Mouse (Mus musculus) heart, adult 11 months (tissue): ENCODE measurements around the gene Zfp598.
"Not testable (repeated sequence)": the region's sequence is repeated elsewhere in the genome, so short reads cannot be mapped to it uniquely, and the experiment has no call there.

Experiments
- DNase-seq: peaks from one replicate; pipeline ENCODE4 v3.0.0; 2022

Gene Zfp598

DNA sequence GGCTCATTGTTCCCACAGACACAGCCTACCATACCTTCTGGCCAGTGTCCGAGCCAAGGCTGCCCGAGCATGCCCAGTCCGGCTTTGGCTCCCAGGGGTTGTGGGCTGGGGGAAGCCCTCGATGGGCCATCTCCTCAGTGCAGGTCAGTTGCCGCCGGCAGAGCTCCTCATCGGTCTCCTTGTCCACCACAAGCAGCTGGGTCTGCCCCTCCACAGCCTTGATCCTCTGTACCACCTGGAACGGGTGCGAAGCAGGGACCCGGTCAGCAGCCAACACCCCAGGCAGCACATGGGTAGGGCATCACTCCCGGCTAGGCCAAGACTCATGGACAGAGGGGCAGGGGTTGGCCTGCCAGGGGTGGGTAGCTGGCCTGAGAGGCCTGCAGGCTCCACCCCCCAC, 22.0 kb upstream of the Zfp598 start:
- peak; percentile 97 for DNase-seq

DNA sequence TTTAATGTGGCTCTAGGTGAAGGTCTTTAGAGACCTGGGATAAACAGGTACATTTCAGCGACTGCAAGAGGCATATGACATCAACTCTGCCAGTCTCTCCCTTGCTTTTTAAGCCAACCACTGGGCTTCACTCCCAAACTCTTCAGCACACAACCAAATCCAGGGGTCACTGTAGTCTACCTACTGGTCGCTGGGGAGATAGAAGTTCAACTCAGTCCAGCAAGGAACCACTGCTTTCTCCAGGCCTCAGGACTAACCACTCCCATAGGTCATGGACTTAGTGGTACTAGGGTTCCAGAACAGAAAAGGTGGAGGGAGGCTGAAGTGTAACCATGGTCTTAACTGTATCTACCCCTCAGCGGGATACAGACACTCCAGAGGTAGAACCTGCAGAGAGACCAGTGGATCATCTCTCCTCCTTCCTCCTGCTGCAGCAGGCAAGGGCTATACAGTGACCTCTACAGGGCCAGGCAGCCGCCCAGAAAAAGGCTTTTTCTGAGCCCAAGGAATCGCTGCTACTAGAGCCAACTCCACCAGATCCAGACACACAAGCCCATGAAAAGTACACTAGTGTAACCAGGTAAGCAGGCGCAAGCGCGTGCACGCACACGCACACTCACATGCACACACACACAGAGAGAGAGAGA, 20.6 kb upstream of the Zfp598 start:
- DNase-seq: peak; percentile 92

DNA sequence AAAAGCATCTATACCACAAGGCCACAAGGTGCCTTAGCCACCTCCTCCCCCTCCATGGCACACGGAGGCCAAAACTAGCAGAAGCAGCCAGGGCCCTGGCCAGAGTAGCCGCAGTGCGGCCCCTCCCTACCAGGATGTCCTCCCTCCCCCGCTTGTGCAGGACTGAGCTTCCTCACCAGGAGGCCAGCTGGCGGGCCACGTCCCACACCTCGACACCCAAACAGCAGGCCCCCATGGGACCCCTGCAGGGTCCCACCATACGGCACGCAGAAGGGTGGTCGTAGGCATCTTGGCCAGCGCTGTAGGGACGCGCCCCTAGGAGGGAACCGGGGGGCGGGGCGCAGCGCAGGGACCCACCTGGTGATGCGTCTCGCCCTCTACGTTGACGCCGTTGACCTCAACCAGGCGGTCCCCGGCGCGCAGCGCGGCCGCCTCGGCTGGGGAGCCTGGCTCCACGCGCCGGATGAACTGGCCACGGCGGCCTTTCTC, 19.9 kb upstream of the Zfp598 start:
- peak; percentile 99 for DNase-seq

DNA sequence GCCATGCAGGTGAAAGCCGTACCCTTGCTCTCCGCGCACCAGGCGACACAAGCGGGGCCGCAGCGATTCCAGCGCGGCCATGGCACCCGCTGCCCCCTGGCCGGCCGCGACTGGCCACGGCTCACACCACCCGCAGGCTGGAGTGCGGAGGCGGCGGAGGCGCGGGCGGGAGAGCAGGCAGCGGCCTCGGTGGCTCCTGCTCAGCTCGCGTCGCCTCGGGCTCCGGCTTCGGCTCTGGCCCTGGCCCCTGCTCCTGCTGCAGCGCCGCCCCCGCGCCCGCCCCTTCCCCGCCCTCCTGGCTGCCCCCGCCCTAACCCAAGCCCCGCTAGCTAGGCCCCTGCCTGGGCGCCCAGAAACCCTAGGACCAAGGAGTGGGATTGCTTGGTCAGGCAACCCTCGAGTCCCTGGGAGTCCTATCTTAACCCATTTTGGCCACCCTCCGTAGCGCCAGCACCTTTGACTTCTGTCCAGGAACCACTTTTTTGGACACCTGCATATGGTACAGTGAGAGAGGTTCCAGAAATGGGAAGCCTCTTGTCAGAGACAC, 19.3 kb upstream of the Zfp598 start, which contains the start of gene Slc9a3r2:
Gene Slc9a3r2 (minus strand): TSS at position 258 of the 547 bp plus-strand sequence.
- DNase-seq: peak; percentile 98

DNA sequence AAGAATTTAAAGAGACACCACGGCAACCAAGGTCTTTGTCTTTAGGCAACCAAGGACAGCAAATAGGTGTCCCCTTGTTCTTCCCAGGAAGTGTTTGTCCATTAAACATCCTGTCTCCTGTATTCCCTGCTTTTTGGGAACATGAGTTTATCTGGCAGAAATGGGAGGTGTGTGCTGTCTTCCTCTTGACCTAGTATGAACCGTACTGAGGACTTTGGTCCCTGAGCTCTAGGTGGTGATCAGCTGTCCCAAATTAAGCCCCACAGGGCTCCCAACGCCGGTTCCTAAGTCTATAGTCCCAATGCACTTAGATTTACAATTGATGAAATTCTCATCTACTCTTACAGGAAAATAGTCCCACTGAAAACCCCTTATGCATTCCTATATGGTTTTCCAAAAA, 18.7 kb upstream of the Zfp598 start:
- DNase-seq: no peak

DNA sequence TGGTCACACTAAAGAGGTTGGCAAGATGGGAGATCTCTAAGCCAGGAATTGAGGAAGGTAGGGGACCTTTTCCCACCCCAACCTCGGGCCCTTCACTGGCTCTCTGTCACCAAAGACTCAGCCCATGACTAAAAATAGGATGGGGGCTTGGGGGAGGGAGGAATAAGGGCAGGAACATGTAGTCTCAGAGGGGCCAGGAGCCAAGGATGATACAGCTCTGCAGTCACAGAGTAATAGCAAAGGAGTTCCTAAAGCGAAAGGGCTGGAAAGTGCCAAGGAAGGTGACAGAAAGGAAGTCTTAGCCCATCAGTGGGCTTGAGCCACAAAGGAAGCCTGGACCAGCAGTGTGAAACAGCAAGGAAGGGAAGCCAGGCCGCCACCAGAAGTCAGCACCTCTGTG, 17.7 kb upstream of the Zfp598 start:
- peak; percentile 90 for DNase-seq

DNA sequence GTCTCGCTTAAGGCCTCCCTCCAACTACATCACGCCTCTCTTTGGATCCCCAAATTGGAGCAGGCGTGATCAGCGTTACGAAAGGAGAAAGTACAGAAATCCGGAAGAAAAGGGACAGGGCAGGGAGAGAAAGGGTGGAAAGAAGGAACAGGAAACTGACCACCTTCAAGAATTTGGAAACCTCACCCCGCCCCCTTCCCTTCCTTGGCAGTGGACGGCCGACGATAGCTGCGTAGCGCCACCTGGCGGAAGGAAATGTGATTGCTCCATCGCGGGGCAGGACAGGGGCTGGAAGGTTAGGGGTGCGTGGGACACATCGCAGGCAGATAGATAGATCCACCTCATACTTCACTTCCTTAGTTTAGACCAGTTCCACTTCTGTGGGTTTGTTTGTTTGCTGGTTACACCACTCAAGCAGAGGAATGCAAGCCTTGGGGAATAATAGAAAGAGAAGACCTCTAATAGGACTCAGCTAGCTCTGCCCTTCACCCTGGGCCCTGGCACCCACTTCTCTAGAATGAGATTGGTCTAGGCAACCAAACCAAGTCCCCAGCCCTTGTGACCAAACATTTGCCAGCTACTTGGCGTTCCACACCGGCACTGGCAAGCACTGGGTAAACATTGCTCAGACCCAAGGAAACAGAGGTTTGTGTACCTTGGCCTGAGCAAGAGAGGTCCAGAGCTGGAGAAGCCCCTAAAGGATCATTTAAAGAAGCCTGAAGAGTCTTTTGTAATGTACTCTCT, 15.3 kb upstream of the Zfp598 start:
- DNase-seq: peak; percentile 96

DNA sequence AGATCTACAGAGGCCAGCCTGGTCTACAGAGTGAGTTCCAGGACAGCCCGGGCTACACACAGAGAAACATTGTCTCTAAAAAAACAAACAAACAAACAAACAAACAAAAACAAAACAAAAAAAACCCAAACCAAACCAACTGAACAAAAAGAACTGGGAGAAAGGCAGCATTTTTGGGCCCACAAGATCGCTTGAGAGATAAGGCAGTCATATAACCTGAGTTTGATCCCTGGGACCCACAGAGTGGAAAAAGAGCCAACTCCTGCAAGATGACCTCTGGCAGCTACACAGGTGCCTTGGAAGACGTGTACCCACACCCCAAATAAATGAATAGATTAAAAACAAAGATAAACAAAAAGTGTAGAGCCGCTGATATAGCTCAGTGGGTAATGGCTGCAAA, 14.5 kb upstream of the Zfp598 start:
- no peak for DNase-seq

DNA sequence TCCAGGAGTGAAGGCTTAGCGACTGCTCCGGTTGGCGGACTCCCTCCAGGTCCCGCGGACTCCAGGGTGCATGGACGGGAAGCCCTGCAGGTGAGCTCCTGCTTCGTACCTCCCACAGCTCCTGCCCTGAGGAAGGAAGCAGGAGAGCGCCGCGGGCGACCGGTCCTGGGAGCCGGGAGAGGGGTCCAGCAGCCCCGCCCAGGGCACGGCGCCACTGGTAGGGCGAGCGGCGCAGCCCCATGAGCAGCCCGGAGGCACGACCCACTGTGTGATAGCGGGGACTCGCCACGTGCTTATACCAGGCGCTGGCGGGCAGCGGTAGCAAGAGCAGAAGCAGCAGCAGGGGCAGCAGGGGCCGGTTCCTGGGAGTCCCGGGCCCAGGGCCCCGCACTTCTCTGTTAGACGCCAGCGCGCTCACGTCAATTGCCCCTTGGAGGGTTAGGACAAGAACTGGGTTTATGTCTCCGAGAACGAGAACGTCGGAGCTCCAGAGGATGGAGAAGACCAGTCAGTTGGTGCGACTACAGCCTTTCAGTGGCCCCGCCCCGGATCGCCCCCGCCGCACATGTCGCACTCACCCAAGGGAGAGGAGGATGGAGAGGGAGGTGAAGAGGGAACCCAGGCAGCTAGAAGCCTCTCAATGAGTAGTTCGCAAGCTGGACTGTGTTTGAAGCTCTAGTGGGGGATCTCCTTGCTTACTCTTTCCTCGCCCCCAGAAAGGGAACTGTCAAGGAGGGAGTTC, 11.3 kb upstream of the Zfp598 start, which contains the start of gene Npw:
Gene Npw (minus strand): TSS at position 441 of the 742 bp plus-strand sequence.
- DNase-seq: peak; percentile 90

DNA sequence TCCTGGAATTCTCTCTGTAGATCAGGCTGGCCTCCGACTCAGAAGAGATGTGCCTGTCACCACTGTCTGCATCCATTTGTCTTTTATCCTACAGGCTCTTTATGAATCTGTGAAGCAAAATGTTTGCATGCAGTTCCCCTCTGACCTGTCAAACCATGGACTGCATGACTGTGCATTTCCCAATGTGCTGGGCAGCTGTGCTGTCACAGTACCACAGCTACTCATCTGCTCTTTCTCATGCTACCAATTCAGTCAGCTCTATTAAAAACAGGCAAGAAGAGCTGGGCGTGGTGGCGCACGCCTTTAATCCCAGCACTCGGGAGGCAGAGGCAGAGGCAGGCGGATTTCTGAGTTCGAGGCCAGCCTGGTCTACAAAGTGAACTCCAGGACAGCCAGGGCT, 2.5 kb upstream of the Zfp598 start:
- not testable (repeated sequence) for DNase-seq

DNA sequence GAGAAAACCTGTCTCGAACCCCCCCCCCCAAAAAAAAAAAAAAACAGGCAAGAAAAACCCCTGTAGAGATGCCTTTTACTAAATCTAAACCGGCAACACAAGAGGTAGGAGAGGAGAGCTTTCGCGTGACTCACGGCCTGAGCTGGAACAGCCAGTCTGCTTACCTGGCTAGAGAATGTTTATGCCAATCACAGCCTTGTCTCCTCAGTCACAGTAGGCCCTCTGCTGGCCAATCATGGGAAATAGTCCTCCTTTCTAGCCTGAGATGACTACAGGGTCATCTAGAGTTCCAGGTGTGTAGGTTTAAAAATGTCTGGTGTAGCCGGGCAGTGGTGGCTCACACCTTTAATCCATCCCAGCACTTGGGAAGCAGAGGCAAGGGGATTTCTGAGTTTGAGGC, 2.1 kb upstream of the Zfp598 start:
- peak; percentile 94 for DNase-seq

DNA sequence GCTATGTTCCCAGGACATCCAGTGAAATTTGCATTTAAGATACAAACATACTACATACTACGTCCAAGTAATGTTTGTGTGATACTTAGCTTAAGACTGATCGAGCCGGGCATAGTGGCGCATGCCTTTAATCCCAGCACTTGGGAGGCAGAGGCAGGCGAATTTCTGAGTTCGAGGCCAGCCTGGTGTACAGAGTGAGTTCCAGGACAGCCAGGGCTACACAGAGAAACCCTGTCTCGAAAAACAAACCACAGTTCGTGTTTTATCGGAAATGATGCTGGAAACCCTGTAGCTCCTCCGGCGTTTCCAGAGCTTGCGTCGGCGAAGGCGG, 308 bp upstream of the Zfp598 start:
- DNase-seq: not testable (repeated sequence)

DNA sequence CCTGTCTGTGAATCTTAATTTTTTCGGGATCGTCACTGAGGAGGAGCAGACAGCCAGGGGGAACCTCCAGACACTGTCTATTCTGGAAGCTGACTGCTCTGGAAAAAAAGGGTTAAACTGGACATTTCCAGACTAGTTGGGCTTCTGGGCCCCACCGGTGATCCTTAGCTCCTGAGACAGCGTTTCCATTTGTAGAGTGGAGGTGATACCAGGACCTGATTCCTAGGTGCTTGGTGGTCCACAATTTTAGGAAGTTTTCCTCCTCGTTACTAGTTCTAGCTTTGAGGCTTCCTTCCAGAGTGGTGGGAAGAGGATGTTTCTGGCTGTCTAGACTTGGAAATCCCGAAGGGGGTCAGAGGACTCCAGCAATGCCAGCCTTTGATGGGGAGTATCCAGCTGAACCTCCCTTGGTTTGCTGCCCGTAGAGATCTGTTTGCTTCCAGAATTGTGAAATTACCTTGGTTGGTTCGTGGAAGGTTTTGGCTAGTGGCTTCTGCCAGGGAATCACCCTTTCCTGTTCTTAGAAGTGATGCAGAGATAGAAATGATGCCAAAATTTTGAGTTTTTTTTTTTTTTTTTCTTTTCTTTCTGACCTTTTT, 858 bp downstream of the Zfp598 start:
- DNase-seq: peak; percentile 82

DNA sequence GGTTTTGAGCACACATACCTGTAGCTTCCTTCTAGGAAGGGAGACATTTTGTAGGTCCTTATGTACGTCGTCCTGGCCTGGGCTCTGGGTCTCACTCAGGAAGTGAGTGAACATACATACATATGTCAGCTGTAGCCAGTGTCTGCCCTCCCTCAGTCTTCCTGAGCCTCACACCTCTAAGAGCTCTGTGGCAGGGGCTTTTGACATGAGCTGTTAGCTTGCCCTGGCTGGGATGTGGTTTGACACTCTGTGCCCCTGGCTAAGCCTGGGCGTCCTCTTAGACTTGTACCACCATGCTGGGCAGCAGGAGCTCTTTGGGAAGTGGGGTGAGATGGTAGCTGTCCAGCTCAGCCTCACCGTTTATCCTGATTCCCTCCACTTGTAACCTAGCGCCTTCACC, 1.9 kb downstream of the Zfp598 start:
- peak; percentile 91 for DNase-seq

DNA sequence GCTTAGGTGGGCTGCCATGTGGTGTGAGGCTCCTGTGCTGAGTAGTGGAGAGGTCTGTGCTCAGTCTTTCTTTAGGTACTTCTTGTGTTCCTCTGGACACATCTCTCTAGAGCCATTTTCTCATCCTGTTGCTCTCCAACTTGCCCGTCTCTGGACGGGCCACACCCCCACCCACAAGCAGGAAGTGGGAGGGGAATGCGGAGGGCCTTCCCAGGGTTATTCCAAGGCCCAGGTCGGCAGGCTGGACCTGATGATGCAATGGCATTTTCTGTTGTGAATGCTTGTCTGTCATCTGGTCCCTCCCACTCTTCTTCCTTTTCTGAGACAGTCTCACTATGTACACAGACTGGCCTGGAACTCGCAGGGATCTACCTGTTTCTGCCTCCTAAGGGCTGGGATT, 2.7 kb downstream of the Zfp598 start:
- DNase-seq: peak; percentile 98

DNA sequence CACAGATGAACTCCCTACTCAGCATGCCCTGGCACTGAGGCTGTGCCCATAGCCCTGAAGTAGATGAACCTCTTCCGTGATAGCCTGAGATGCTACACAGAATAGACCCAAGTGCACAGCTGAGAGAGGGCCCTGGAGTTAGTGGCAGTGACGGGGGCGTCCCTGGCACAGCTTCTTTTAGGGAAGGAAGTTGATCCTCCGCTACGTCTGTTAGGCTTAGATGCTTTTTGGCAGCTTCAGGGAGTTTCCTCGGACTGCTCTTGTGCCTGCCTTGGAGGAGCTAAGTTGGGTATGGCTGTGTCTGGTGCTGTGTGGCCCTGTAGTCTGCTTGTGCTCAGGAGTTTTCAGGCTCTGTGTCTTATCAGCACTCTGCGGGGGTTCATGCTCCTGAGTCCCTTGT, 4.8 kb downstream of the Zfp598 start:
- DNase-seq: peak; percentile 88

DNA sequence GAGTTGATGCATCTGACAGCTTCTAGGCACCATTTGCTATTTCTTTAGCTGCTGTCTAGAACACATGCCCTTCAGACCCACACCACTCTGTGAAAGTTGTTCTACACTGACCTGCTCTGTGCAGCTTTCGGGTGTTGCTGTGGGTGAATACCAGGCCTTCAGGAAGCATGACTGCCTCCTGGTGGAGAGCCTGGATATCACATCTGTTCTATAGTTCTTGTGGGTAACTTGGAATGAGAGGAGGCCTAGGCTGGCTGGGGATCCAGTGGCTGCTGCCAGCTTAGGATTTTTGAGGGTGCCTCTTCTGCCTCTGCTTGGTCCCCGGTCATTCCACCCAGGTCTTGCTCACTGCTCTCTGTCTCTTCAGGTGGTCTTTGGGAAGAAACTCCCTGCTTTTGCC, 6.7 kb downstream of the Zfp598 start:
- DNase-seq: peak; percentile 94

DNA sequence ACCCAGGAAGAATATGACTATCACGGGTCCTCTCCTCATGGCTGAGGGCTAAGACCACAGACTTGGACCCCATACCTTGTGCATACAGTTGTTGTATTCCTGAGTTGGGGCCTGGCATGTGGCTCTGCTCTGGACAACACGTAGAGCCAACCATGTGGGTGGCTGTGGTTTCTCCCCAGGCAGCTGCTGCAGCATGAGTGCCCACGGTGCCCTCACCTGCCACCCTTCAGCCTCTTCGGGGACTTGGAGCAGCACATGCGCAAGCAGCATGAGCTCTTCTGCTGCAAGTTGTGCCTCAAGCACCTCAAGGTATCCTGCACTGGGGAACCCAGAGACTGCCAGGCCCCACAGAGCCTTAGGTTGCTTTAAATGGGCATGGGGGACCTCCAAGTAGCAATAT, 7.4 kb downstream of the Zfp598 start:
- peak; percentile 86 for DNase-seq

DNA sequence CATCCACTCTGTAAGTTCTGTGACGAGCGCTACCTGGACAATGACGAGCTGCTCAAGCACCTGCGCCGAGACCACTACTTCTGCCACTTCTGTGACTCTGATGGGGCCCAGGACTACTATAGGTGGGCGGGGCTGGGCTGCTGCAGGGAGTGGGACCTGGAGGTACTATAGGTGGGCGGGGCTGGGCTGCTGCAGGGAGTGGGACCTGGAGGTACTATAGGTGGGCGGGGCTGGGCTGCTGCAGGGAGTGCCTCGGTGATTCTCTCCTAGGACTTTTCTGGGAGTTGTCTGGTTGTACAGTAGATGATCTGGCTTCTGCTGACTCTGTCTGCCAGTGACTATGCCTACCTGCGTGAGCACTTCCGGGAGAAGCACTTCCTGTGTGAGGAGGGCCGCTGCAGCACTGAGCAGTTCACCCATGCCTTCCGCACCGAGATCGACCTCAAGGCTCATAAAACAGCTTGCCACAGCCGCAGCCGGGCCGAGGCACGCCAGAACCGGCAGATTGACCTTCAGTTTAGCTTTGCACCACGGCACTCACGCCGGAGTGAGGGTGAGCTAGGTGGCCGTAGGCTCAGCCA, 8.1 kb downstream of the Zfp598 start:
- peak; percentile 88 for DNase-seq

DNA sequence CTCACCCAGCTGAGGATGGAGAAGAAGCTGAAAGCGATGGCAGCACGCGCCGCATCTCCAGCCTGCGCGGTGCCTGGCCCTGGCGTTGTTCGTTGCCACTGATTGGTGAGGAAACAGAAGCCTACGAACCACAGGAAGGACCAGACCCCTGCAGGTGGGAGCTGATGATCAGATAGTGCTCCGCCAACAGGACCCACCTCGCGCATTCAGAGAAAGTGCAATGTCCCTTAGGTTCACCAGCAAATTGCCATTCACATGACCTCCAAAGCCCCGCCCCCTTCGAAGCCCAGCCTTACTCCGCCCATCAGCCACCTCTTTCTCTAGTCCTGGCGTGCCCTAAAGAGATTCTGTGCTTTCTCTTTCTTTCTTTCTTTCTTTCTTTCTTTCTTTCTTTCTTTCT, 17.0 kb downstream of the Zfp598 start:
- peak; percentile 92 for DNase-seq

DNA sequence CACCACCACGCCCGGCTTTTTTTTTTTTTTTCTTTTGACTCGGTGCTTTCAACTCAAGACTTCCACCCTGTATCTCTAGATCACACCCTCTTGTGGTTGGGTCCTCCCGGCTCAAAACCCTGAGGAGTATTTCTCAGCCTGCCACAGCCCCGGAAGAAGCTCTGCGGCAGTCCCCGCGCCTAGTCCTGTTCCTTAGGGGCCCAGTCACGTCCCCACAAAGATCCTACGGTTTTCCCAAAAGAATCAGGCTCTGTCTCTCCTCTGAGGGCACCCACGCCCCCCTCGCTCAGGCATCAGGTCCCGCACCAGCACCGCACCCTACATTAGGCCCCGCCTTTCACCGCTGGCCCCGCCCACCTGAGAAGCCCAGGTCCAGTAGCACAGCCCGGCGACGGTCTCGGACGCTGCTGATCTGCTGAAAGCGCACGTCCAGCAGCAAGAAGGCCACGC, 17.7 kb downstream of the Zfp598 start:
- DNase-seq: peak; percentile 96

DNA sequence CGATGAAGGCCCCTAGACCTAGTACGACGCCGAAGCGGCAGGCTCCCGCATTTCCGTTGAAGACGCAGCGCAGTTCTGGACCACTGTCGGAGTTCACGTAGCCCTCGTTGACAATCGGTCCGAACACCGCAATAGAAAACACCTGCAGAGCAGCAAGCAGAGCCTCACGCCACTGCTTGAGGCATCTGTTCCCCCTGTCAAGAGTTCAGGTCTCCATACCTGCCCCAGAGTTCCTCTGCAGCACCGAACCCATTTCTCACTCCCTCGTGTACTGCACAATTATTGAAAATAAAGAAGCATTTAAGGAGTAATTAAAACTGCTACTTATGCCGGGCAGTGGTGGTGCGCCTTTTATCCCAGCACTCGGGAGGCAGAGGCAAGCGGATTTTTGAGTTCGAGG, 18.1 kb downstream of the Zfp598 start:
- DNase-seq: peak; percentile 79
